Mouse (Mus musculus) limb, embryonic 14.5 days (tissue): ENCODE data around the gene Thsd1. TPM values are rescaled to one million over a fixed set of nuclear protein-coding genes. Genes with fewer than 3 reads are reported as not detected.

ENCODE experiments used
- ATAC-seq: fragments of 200-750 bp; cut with Nextera tagmentation; 2 replicates; pipeline ENCODE4 v1.8.0; 2017; ENCODE audit warnings: low read depth, moderate number of reproducible peaks, moderate TSS enrichment; ENCODE audit not compliant: low FRiP score
- DNase-seq: peaks from one replicate; pipeline ENCODE4 v3.0.0-alpha.2; 2015; ENCODE audit warnings: low spot score
- H3K27ac ChIP-seq: fragments of 300-500 bp; sonication (generic); replicated peaks from 2 replicates; pipeline ENCODE4 v1.5.1; 2014; ENCODE audit warnings: low read depth, mild to moderate bottlenecking, low read length, moderate library complexity, mixed read lengths
- H3K27me3 ChIP-seq: fragments of 300-500 bp; sonication (generic); 2 replicates; pipeline ENCODE4 v1.6.1; 2014; ENCODE audit warnings: low read length, mixed read lengths; ENCODE audit not compliant: control insufficient read depth, insufficient read depth
- H3K36me3 ChIP-seq: fragments of 300-500 bp; sonication (generic); 2 replicates; pipeline ENCODE4 v1.6.1; 2014; ENCODE audit warnings: mild to moderate bottlenecking, low read length, moderate library complexity, mixed read lengths; ENCODE audit not compliant: control insufficient read depth, insufficient read depth
- H3K4me1 ChIP-seq: fragments of 300-500 bp; sonication (generic); 2 replicates; pipeline ENCODE4 v1.6.1; 2014; ENCODE audit warnings: antibody characterized with exemption, low read length, mixed read lengths; ENCODE audit not compliant: control insufficient read depth, insufficient read depth
- H3K4me2 ChIP-seq: fragments of 300-500 bp; sonication (generic); replicated peaks from 2 replicates; pipeline ENCODE4 v1.6.1; 2014; ENCODE audit warnings: low read depth, mild to moderate bottlenecking, low read length, moderate library complexity; ENCODE audit not compliant: severe bottlenecking
- H3K4me3 ChIP-seq: fragments of 300-500 bp; sonication (generic); replicated peaks from 2 replicates; pipeline ENCODE4 v1.5.1; 2014; ENCODE audit warnings: low read length
- H3K9ac ChIP-seq: fragments of 300-500 bp; sonication (generic); 2 replicates; pipeline ENCODE4 v1.6.1; 2014; ENCODE audit warnings: mild to moderate bottlenecking, low read depth, low read length, moderate library complexity; ENCODE audit not compliant: severe bottlenecking
- H3K9me3 ChIP-seq: fragments of 300-500 bp; sonication (generic); 2 replicates; pipeline ENCODE4 v1.6.1; 2016; ENCODE audit warnings: low read length; ENCODE audit not compliant: control insufficient read depth
- POLR2A ChIP-seq: fragments of 200-500 bp; IDR thresholded peaks from 2 replicates; pipeline ENCODE4 v1.8.0; 2012; ENCODE audit warnings: inconsistent platforms, mild to moderate bottlenecking, moderate library complexity, borderline replicate concordance; ENCODE audit not compliant: insufficient read depth, insufficient read length; ENCODE audit errors: extremely low read depth
- WGBS: fragments of 180-500 bp; shearing (Covaris S2); extraction: QIAGEN DNeasy Blood & Tissue Kit; methylation state at CpG from one replicate; pipeline ENCODE4 v1.1.7; 2014; 5-methylcytosine and 5-hydroxymethylcytosine counted together
- polyA plus RNA-seq, 2 experiments: library from polyadenylated mRNA; depleted of rRNA in 1 of 2; stranded (reverse) in 1 of 2; unstranded in 1 of 2; fragments of >200 nt; fragmentation: Nextera tagmentation in 1 of 2; extraction: Ambion mirVana in 1 of 2; gene quantifications; 2 replicates each; pipeline versions ENCODE4 v1.2.1 to v1.2.3; 2012 to 2014

The Thsd1 gene
- polyA plus RNA-seq, 2 experiments, result 10.6 to 12.9 TPM

DNA sequence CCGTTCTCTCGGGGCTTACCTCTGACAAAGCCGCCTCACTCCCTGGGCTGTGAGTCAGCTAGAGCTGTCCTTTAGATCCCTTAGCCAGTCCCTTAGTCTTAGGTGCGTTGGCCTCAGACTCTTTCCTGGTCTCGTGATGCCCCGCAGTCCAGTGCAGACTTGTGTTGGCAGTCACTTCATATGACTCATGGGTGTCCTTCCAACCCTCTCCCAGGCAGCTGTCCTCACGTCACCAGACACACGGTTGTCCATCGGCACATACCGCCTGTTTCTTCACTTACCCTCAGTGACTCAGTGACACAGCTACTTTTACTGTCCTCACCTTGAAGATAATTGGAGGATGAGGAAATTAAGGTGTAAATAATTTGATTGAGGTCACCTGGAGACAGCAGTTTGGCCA is 12.3 kb upstream of the Thsd1 start:
- no peak overlapping the region for H3K9ac ChIP-seq
- no peak for TF ChIP-seq POLR2A
- H3K4me3 ChIP-seq, result no peak overlapping the region
- H3K27ac ChIP-seq, result no peak overlapping the region
- H3K36me3 ChIP-seq, result peaks cover 73% of the 10 kb centered on the region
- no peaks in the 10 kb centered on the region for H3K9me3 ChIP-seq
- no peak overlapping the region for H3K4me2 ChIP-seq
- no peak for DNase-seq
- H3K27me3 ChIP-seq, result no peaks in the 10 kb centered on the region
- 96% methylated on average over 10 of the region's 10 CpGs for WGBS
- H3K4me1 ChIP-seq, result no peaks in the 10 kb centered on the region
- no peak for ATAC-seq

GRCm38 (mm10) chr8:22226361-22226760 is 752 bp upstream of the Thsd1 start:
- Histone ChIP-seq H3K4me2 (no peak overlapping the region), H3K4me1 (no peaks in the 10 kb centered on the region), H3K9ac (no peak overlapping the region), H3K27me3 (no peaks in the 10 kb centered on the region), H3K27ac (no peak overlapping the region), H3K4me3 (no peak overlapping the region), H3K9me3 (no peaks in the 10 kb centered on the region), H3K36me3 (peaks cover 14% of the 10 kb centered on the region; the same call in 1 of the 2 replicates)
- no peak for ATAC-seq
- WGBS, result 58% methylated on average over 8 of the region's 8 CpGs
- no peak for TF ChIP-seq POLR2A
- no peak for DNase-seq

DNA sequence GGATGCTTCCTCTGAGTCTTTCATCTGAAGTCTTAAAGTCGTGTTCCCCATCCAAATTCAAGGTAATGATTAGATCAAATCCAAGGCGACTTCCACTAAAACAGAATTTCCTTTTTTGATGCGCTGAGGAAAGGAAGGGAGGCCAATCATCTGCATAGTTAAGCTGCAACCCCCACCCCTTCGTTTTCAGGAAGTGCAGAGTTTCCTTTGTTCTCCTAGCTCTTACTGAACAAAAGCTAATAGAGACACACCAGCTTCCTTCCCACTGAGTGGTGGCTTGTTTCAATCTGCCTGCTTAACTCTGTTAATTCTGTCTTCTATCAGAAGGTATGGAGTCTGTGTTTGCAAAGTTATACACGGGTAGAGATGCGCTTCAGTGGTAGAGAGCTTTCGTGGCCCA is 1.5 kb downstream of the Thsd1 start:
- H3K4me2 ChIP-seq, result no peak overlapping the region
- H3K9ac ChIP-seq, result 0 out of 2 replicates have a peak overlapping the region, but pooled peaks have one; percentile 6
- 44% methylated on average over 7 of the region's 7 CpGs for WGBS
- no peak for DNase-seq
- H3K36me3 ChIP-seq, result no peaks in the 10 kb centered on the region
- TF ChIP-seq POLR2A, result no peak
- H3K4me1 ChIP-seq, result no peaks in the 10 kb centered on the region
- no peak overlapping the region for H3K27ac ChIP-seq
- no peak for ATAC-seq
- H3K27me3 ChIP-seq, result no peaks in the 10 kb centered on the region
- H3K9me3 ChIP-seq, result no peaks in the 10 kb centered on the region
- H3K4me3 ChIP-seq, result peak overlapping the region; percentile 5; the same call in 1 of the 2 replicates

- Histone ChIP-seq H3K36me3 (no peaks in the 10 kb centered on the region; the same call in 1 of the 2 replicates), H3K27ac (no peak overlapping the region), H3K27me3 (no peaks in the 10 kb centered on the region), H3K9ac (no peak overlapping the region), H3K4me3 (no peak overlapping the region), H3K4me2 (no peak overlapping the region), H3K4me1 (no peaks in the 10 kb centered on the region), H3K9me3 (no peaks in the 10 kb centered on the region)
- ATAC-seq (no peak), DNase-seq (no peak)
- 87% methylated on average over 9 of the region's 9 CpGs for WGBS
- no peak for TF ChIP-seq POLR2A
Measured at GRCm38 (mm10) chr8:22242986-22243385, 15.9 kb downstream of the Thsd1 start.

- ATAC-seq (no peak), DNase-seq (no peak)
- Histone ChIP-seq H3K36me3 (no peaks in the 10 kb centered on the region; the same call in 1 of the 2 replicates), H3K4me3 (no peak overlapping the region), H3K4me2 (no peak overlapping the region), H3K9me3 (no peaks in the 10 kb centered on the region), H3K9ac (no peak overlapping the region), H3K4me1 (no peaks in the 10 kb centered on the region), H3K27me3 (no peaks in the 10 kb centered on the region), H3K27ac (no peak overlapping the region)
- TF ChIP-seq POLR2A, result no peak
- 70% methylated on average over 1 of the region's 1 CpGs for WGBS
Measured at GRCm38 (mm10) chr8:22245663-22246062, 18.6 kb downstream of the Thsd1 start.

GRCm38 (mm10) chr8:22247956-22248355 is 20.8 kb downstream of the Thsd1 start:
- Histone ChIP-seq H3K27me3 (no peaks in the 10 kb centered on the region), H3K9ac (no peak overlapping the region), H3K4me3 (no peak overlapping the region), H3K9me3 (no peaks in the 10 kb centered on the region), H3K4me1 (no peaks in the 10 kb centered on the region), H3K36me3 (no peaks in the 10 kb centered on the region; the same call in 1 of the 2 replicates), H3K27ac (no peak overlapping the region), H3K4me2 (no peak overlapping the region)
- DNase-seq (no peak), ATAC-seq (no peak)
- WGBS, result 73% methylated on average over 12 of the region's 12 CpGs
- no peak for TF ChIP-seq POLR2A
